In the genomic region with DNA sequence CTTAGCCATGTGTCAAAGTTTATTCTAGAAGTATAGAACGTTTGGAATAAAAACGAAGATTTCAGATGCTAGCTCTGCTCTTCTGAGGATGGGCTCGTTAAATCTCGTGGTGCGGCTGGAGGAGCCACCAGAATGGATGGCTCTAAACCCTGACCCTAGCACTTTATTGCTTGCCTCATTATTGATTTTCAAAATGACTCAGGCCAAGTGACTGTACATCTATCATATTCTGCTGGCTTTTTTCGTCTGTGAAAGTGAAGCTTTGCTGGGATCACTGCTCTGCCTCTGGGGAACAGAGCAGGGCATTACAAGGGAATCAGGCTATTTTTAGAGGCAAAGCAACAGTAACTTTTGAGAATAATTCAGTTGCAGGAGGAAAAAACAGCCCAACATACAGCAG, we compare ENCODE assay signal across 1 mouse cellular context.
A peak's percentile ranks its signal among the peaks of the same experiment; 100 is the strongest.
TF ChIP-seq lines count a peak whose summit lies in the region.

No protein-coding gene starts in this region.

TF ChIP-seq in CH12.LX, 34 proteins besides CTCF, POLR2A, EP300 and RAD21:
- TF ChIP-seq ELF1 (IDR thresholded peaks at IDR 0.05; ENCODE audit: low read depth, low read length) (no peak), SIN3A (IDR thresholded peaks at IDR 0.05; ENCODE audit: low read length) (no peak), IRF4 (IDR thresholded peaks at IDR 0.05; ENCODE audit: low read depth, low read length) (0 out of 2 replicates have a peak, but pooled peaks have one; percentile 25), MEF2A (IDR thresholded peaks at IDR 0.05; ENCODE audit: borderline replicate concordance, low read depth, low read length) (no peak)
TF ChIP-seq in CH12.LX: peak in this region for 1.
